9 mouse cellular contexts compared by ENCODE assay signal in the genomic region with DNA sequence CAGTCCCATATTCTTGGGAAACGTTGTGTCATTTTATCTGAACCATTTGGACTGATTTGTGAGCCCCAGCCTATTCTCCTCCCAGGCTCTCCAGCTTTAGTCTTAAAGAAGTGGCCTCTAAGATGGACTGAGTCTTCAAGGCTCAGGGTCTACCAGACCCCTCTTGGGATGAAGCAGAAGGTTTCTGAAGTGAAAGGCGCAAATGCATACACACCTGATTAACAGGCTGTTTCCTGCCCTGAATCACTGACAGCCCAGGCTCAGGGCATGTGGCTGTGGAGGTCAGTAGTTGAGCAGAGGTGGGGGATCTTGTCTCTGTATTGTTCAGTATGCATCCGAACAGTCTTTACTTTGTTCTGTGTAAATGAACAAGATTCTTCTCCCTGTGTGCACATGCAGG. TPM values are rescaled to one million over a fixed set of nuclear protein-coding genes. Genes with fewer than 3 reads are reported as not detected.
A peak's percentile ranks its signal among the peaks of the same experiment; 100 is the strongest.
DNase-seq lines count a peak whose midpoint lies in the region; ATAC-seq and TF ChIP-seq lines count a peak whose summit lies in the region.
"Had no signal": no experiment of that assay in that cellular context is flagged by ENCODE, and none has a peak within 500 bp of the region (broad histone marks: within the 10 kb centered on the region; RNA-seq: fewer than 3 reads in every experiment).

No protein-coding gene starts in this region.

- peaks cover 27% of the 10 kb centered on the region for H3K36me3 ChIP-seq in heart, embryonic 14.5 days (ENCODE audit: control insufficient read depth, insufficient read depth, low read length)
- H3K36me3 ChIP-seq in ES-E14 (ENCODE audit: control insufficient read depth, insufficient read depth, low read length, poor library complexity, severe bottlenecking): peaks cover 14% of the 10 kb centered on the region
- H3K36me3 ChIP-seq in hindbrain, embryonic 13.5 days: peaks cover 19% of the 10 kb centered on the region
- peaks cover 24% of the 10 kb centered on the region for H3K36me3 ChIP-seq in midbrain, embryonic 13.5 days

- no peak for ATAC-seq in heart, embryonic 14.5 days (ENCODE audit: insufficient number of reproducible peaks, insufficient read depth, low FRiP score, low read depth)
- ATAC-seq in hindbrain, embryonic 13.5 days (ENCODE audit: low FRiP score): peak; percentile 12; the same call in 1 of the 2 replicates
- ATAC-seq in midbrain, embryonic 13.5 days: no peak

- H3K9ac ChIP-seq in heart, embryonic 14.5 days (ENCODE audit: low read length): no peak overlapping the region
- peak overlapping the region; percentile 82; the same call in 1 of the 2 replicates for H3K9ac ChIP-seq in ES-E14 (ENCODE audit: insufficient read depth, low read depth, low read length, poor library complexity, severe bottlenecking)
- peak overlapping the region; percentile 94; the same call in 1 of the 2 replicates for H3K9ac ChIP-seq in hindbrain, embryonic 13.5 days
- H3K9ac ChIP-seq in midbrain, embryonic 13.5 days (replicated peaks): no peak overlapping the region

- H3K27ac ChIP-seq in heart, embryonic 14.5 days (replicated peaks in 1 of 2; ENCODE audit: control insufficient read depth in 1 of 2, insufficient read depth in 1 of 2, low read depth in 2 of 2, low read length in 2 of 2): no peak overlapping the region
- no peak overlapping the region for H3K27ac ChIP-seq in ES-E14 (ENCODE audit: insufficient read depth, low read depth, low read length, poor library complexity, severe bottlenecking)
- H3K27ac ChIP-seq in hindbrain, embryonic 13.5 days: peak overlapping the region; percentile 71
- no peak overlapping the region for H3K27ac ChIP-seq in midbrain, embryonic 13.5 days

- DNase-seq in heart, postnatal 36 days: no peak
- DNase-seq in ES-E14 (ENCODE audit: low read depth, low spot score): no peak
- DNase-seq in ovary, postnatal 36 days (ENCODE audit: low spot score): no peak
- DNase-seq in left cerebral cortex, adult 8-10 months (ENCODE audit: low spot score in 2 of 2): no peak
- no peak for DNase-seq in spleen, adult 12 weeks (ENCODE audit: low spot score)

- H3K27me3 ChIP-seq in heart, embryonic 14.5 days (ENCODE audit: control insufficient read depth, insufficient read depth, low read length): no peaks in the 10 kb centered on the region
- no peaks in the 10 kb centered on the region for H3K27me3 ChIP-seq in hindbrain, embryonic 13.5 days
- H3K27me3 ChIP-seq in midbrain, embryonic 13.5 days: no peaks in the 10 kb centered on the region

- intact Hi-C loops in heart, postnatal 36 days (cut with DNase I): no loop called here

- no peaks in the 10 kb centered on the region for H3K9me3 ChIP-seq in heart, embryonic 14.5 days (ENCODE audit: control insufficient read depth, low read length)
- no peaks in the 10 kb centered on the region for H3K9me3 ChIP-seq in ES-E14 (ENCODE audit: control insufficient read depth, insufficient read depth, low read depth, low read length)
- H3K9me3 ChIP-seq in hindbrain, embryonic 13.5 days: no peaks in the 10 kb centered on the region
- H3K9me3 ChIP-seq in midbrain, embryonic 13.5 days: no peaks in the 10 kb centered on the region

- no peak overlapping the region for H3K4me3 ChIP-seq in heart, embryonic 14.5 days (ENCODE audit: control insufficient read depth in 1 of 2, insufficient read depth in 1 of 2, low read depth in 1 of 2, low read length in 2 of 2)
- no peak overlapping the region for H3K4me3 ChIP-seq in ES-E14 (ENCODE audit: insufficient read depth in 1 of 2, low read depth in 1 of 2, low read length in 2 of 2, poor library complexity in 1 of 2, severe bottlenecking in 1 of 2)
- H3K4me3 ChIP-seq in hindbrain, embryonic 13.5 days: peak overlapping the region; percentile 92
- peak overlapping the region; percentile 89 for H3K4me3 ChIP-seq in midbrain, embryonic 13.5 days (replicated peaks)

- peak overlapping the region; percentile 93; the same call in 1 of the 2 replicates for H3K4me2 ChIP-seq in heart, embryonic 14.5 days (ENCODE audit: low read length)
- H3K4me2 ChIP-seq in hindbrain, embryonic 13.5 days: peak overlapping the region; percentile 91
- H3K4me2 ChIP-seq in midbrain, embryonic 13.5 days (replicated peaks): peak overlapping the region; percentile 92

- in situ Hi-C loops in ES-E14 (cut with MboI; ENCODE audit: low sequenced_read_pairs in 2 of 2, unreplicated experiment in 2 of 2): no loop called here

- H3K4me1 ChIP-seq in heart, embryonic 14.5 days (ENCODE audit: control insufficient read depth in 2 of 2, insufficient read depth in 2 of 2, low read length in 2 of 2): peaks cover 4 to 14% of the 10 kb centered on the region in 2 experiments
- H3K4me1 ChIP-seq in ES-E14 (ENCODE audit: control insufficient read depth in 2 of 2, insufficient read depth in 2 of 2, low read length in 2 of 2, poor library complexity in 1 of 2): peaks cover 5 to 11% of the 10 kb centered on the region in 2 experiments; a peak in 3 of 4 replicates
- peaks cover 29% of the 10 kb centered on the region for H3K4me1 ChIP-seq in hindbrain, embryonic 13.5 days (replicated peaks)
- peaks cover 26% of the 10 kb centered on the region for H3K4me1 ChIP-seq in midbrain, embryonic 13.5 days (replicated peaks)

- WGBS in heart, embryonic 14.5 days: 72% methylated on average over 3 of the region's 3 CpGs
- 82% methylated on average over 3 of the region's 3 CpGs for whole genome bisulfite sequencing in hindbrain, embryonic 13.5 days
- WGBS in midbrain, embryonic 13.5 days: 85% methylated on average over 3 of the region's 3 CpGs

TF ChIP-seq in ES-E14, 5 proteins besides CTCF, POLR2A, EP300 and RAD21:
- TF ChIP-seq HCFC1 (IDR thresholded peaks at IDR 0.05; ENCODE audit: borderline replicate concordance, insufficient read depth, low read length) (no peak), ZC3H11A (IDR thresholded peaks at IDR 0.05; ENCODE audit: borderline replicate concordance, low read depth, low read length) (no peak), ZNF384 (IDR thresholded peaks at IDR 0.05; ENCODE audit: low read depth, low read length) (no peak)

RNA-seq across cellular contexts. Expression of a gene that starts 0.9 kb away (rescaled TPM):
- 79.0 and 82.2 TPM in 2 replicates for polyA plus RNA-seq in heart, embryonic 14.5 days (2014; fragmentation: Nextera tagmentation; extraction: Ambion mirVana)
- 10 to 100 TPM; 32.3 to 35.0 TPM for total RNA-seq in heart, postnatal 36 days (2021)
- total RNA-seq in ES-E14 (2012; rRNA removed): 97.9 and 110 TPM in 2 replicates
- 99.5 and 103 TPM in 2 replicates for polyA plus RNA-seq in hindbrain, embryonic 13.5 days (2015; fragmentation: Nextera tagmentation; extraction: Ambion mirVana)
- polyA plus RNA-seq in midbrain, embryonic 13.5 days (2015; fragmentation: Nextera tagmentation; extraction: Ambion mirVana): 111 and 115 TPM in 2 replicates
- 10 to 100 TPM; 49.4 to 72.9 (median 53.6) TPM for total RNA-seq in left cerebral cortex, adult 8-10 months (2022)

RNA-seq across cellular contexts. Expression of a gene that starts 49.7 kb away (rescaled TPM):
- polyA plus RNA-seq in heart, embryonic 14.5 days (2014; fragmentation: Nextera tagmentation; extraction: Ambion mirVana): 37.2 and 39.6 TPM in 2 replicates
- 10 to 100 TPM; 29.4 to 29.7 TPM for total RNA-seq in heart, postnatal 36 days (2021)
- total RNA-seq in ES-E14 (2012; rRNA removed): 20.3 and 27.0 TPM in 2 replicates
- polyA plus RNA-seq in hindbrain, embryonic 13.5 days (2015; fragmentation: Nextera tagmentation; extraction: Ambion mirVana): 43.6 and 48.8 TPM in 2 replicates
- 43.1 and 46.9 TPM in 2 replicates for polyA plus RNA-seq in midbrain, embryonic 13.5 days (2015; fragmentation: Nextera tagmentation; extraction: Ambion mirVana)
- 10 to 100 TPM; 39.5 to 52.8 (median 50.3) TPM for total RNA-seq in left cerebral cortex, adult 8-10 months (2022)

RNA-seq across cellular contexts. Expression of a gene that starts 49.7 kb away (rescaled TPM):
- polyA plus RNA-seq in heart, embryonic 14.5 days (2014; fragmentation: Nextera tagmentation; extraction: Ambion mirVana): 30.4 and 30.9 TPM in 2 replicates
- total RNA-seq in heart, postnatal 36 days (2021): 10 to 100 TPM; 49.1 to 58.1 TPM
- total RNA-seq in ES-E14 (2012; rRNA removed): 10.6 and 12.3 TPM in 2 replicates
- polyA plus RNA-seq in hindbrain, embryonic 13.5 days (2015; fragmentation: Nextera tagmentation; extraction: Ambion mirVana): 33.7 and 34.0 TPM in 2 replicates
- polyA plus RNA-seq in midbrain, embryonic 13.5 days (2015; fragmentation: Nextera tagmentation; extraction: Ambion mirVana): 32.5 and 32.9 TPM in 2 replicates
- total RNA-seq in left cerebral cortex, adult 8-10 months (2022): 10 to 100 TPM; 38.6 to 43.6 (median 39.0) TPM

RNA-seq across cellular contexts. Expression of a gene that starts 58.9 kb away (rescaled TPM):
- not detected in 2 replicates for polyA plus RNA-seq in heart, embryonic 14.5 days (2014; fragmentation: Nextera tagmentation; extraction: Ambion mirVana)
- not detected for total RNA-seq in heart, postnatal 36 days (2021)
- not detected in 2 replicates for total RNA-seq in ES-E14 (2012; rRNA removed)
- not detected in 2 replicates for polyA plus RNA-seq in hindbrain, embryonic 13.5 days (2015; fragmentation: Nextera tagmentation; extraction: Ambion mirVana)
- not detected in 2 replicates for polyA plus RNA-seq in midbrain, embryonic 13.5 days (2015; fragmentation: Nextera tagmentation; extraction: Ambion mirVana)
- not detected for total RNA-seq in left cerebral cortex, adult 8-10 months (2022)
- total RNA-seq: heart, postnatal 25 days had no signal

Comparison
In these comparisons a context has a peak if more than half of its experiments do, and no peak if none do; other contexts are left out.
1. H3K4me3 ChIP-seq: peak in hindbrain, embryonic 13.5 days (single experiment) and midbrain, embryonic 13.5 days (single experiment); none in heart, embryonic 14.5 days (0 of 2) and ES-E14 (0 of 2).
2. H3K9ac ChIP-seq: peak in ES-E14 (single experiment) and hindbrain, embryonic 13.5 days (single experiment); none in heart, embryonic 14.5 days (single experiment) and midbrain, embryonic 13.5 days (single experiment).
3. Peak in every context shown above with its lines, with median percentiles within 50 percentile points of each other: H3K4me2 ChIP-seq.